Mouse (Mus musculus): ENCODE measurements around the gene Tmem168.
A peak's percentile ranks its signal among the peaks of the same experiment; 100 is the strongest.

Gene Tmem168

GRCm38 (mm10) chr6:13607621-13608493 lies at the start of gene Tmem168:
Tmem168 (minus strand) TSS chr6:13608100.
- DNase-seq, result peak; percentile 92

- no peak for DNase-seq
Observed at GRCm38 (mm10) chr6:13654081-13654480, 46.2 kb upstream of the Tmem168 start.

GRCm38 (mm10) chr6:13652284-13652683 lies 44.4 kb upstream of the Tmem168 start:
- DNase-seq, result no peak

- DNase-seq, result no peak
Observed at GRCm38 (mm10) chr6:13650854-13651253, 43.0 kb upstream of the Tmem168 start.

GRCm38 (mm10) chr6:13648305-13648704 lies 40.4 kb upstream of the Tmem168 start:
- DNase-seq, result no peak

- DNase-seq, result no peak
Observed at GRCm38 (mm10) chr6:13636582-13636989, 28.7 kb upstream of the Tmem168 start.

- no peak for DNase-seq
Observed at GRCm38 (mm10) chr6:13632571-13632970, 24.7 kb upstream of the Tmem168 start.

- DNase-seq, result no peak
Observed at GRCm38 (mm10) chr6:13630607-13631006, 22.7 kb upstream of the Tmem168 start.

GRCm38 (mm10) chr6:13619618-13620017 lies 11.7 kb upstream of the Tmem168 start:
- no peak for DNase-seq

- no peak for DNase-seq
Observed at GRCm38 (mm10) chr6:13617110-13617509, 9.2 kb upstream of the Tmem168 start.

GRCm38 (mm10) chr6:13614568-13614967 lies 6.7 kb upstream of the Tmem168 start:
- DNase-seq, result no peak

- no peak for DNase-seq
Observed at GRCm38 (mm10) chr6:13613671-13614070, 5.8 kb upstream of the Tmem168 start.

- DNase-seq, result no peak
Observed at GRCm38 (mm10) chr6:13610869-13611268, 3.0 kb upstream of the Tmem168 start.

GRCm38 (mm10) chr6:13609353-13610140 lies 1.6 kb upstream of the Tmem168 start:
- no peak for DNase-seq

- DNase-seq, result no peak
Observed at GRCm38 (mm10) chr6:13606921-13607620, 829 bp downstream of the Tmem168 start.

- no peak for DNase-seq
Observed at GRCm38 (mm10) chr6:13606394-13606793, 1.5 kb downstream of the Tmem168 start.

GRCm38 (mm10) chr6:13603134-13603533 lies 4.8 kb downstream of the Tmem168 start:
- no peak for DNase-seq

GRCm38 (mm10) chr6:13601587-13601986 lies 6.3 kb downstream of the Tmem168 start:
- DNase-seq, result no peak

- no peak for DNase-seq
Observed at GRCm38 (mm10) chr6:13598239-13598923, 9.5 kb downstream of the Tmem168 start.

- no peak for DNase-seq
Observed at GRCm38 (mm10) chr6:13592729-13593345, 15.1 kb downstream of the Tmem168 start.

GRCm38 (mm10) chr6:13586560-13586959 lies 21.3 kb downstream of the Tmem168 start:
- no peak for DNase-seq

GRCm38 (mm10) chr6:13586154-13586553 lies 21.7 kb downstream of the Tmem168 start:
- no peak for DNase-seq
